Comparison of ENCODE assay signal across 15 mouse cellular contexts in genomic region chr4:132389302-132389701, GRCm38 (mm10).
"Had no signal": no experiment of that assay in that cellular context is flagged by ENCODE, and none has a peak within 500 bp of the region (broad histone marks: within the 10 kb centered on the region; RNA-seq: fewer than 3 reads in every experiment).

No protein-coding gene starts in this region.

- H3K9ac ChIP-seq: limb, embryonic 12.5 days; liver, embryonic 13.5 days; liver, postnatal 0 days; lung, embryonic 15.5 days; midbrain, embryonic 13.5 days; neural tube, embryonic 13.5 days; stomach, embryonic 15.5 days had no signal

- ATAC-seq: liver, postnatal 0 days; midbrain, embryonic 13.5 days had no signal

- H3K4me2 ChIP-seq: limb, embryonic 12.5 days; liver, embryonic 13.5 days; lung, embryonic 15.5 days; midbrain, embryonic 13.5 days; neural tube, embryonic 13.5 days; stomach, embryonic 15.5 days had no signal

- H3K4me3 ChIP-seq: limb, embryonic 12.5 days; liver, embryonic 13.5 days; lung, embryonic 15.5 days; midbrain, embryonic 13.5 days; neural tube, embryonic 13.5 days; stomach, embryonic 15.5 days had no signal

- H3K4me1 ChIP-seq: limb, embryonic 12.5 days; lung, embryonic 15.5 days; midbrain, embryonic 13.5 days; stomach, embryonic 15.5 days had no signal

- H3K27ac ChIP-seq: kidney, postnatal 0 days; limb, embryonic 12.5 days; lung, embryonic 15.5 days; midbrain, embryonic 13.5 days; neural tube, embryonic 13.5 days; stomach, embryonic 15.5 days had no signal

- H3K9me3 ChIP-seq: limb, embryonic 12.5 days; lung, embryonic 15.5 days; midbrain, embryonic 13.5 days; neural tube, embryonic 13.5 days; stomach, embryonic 15.5 days had no signal

- DNase-seq: kidney, adult 11 months; kidney, adult 9 months; layer of hippocampus, postnatal 36 days; liver; liver, embryonic 13.5 days; liver, postnatal 0 days; retina, postnatal 1 day; right cerebral cortex, postnatal 14 days; thymus, postnatal 25 days had no signal

- H3K36me3 ChIP-seq: neural tube, embryonic 13.5 days; stomach, embryonic 15.5 days had no signal

- H3K27me3 ChIP-seq: limb, embryonic 12.5 days; liver, embryonic 13.5 days; lung, embryonic 15.5 days; midbrain, embryonic 13.5 days; neural tube, embryonic 13.5 days; stomach, embryonic 15.5 days had no signal
